In genomic region chr14:121346053-121346452, GRCm38 (mm10) we compare ENCODE assay signal across 9 mouse cellular contexts. TPM values are rescaled to one million over a fixed set of nuclear protein-coding genes. Genes with fewer than 3 reads are reported as not detected.
DNase-seq lines count a peak whose midpoint lies in the region; ATAC-seq and TF ChIP-seq lines count a peak whose summit lies in the region.
"Had no signal": no experiment of that assay in that cellular context is flagged by ENCODE, and none has a peak within 500 bp of the region (broad histone marks: within the 10 kb centered on the region; RNA-seq: fewer than 3 reads in every experiment).

No protein-coding gene starts in this region.

- 83% methylated on average over 4 of the region's 4 CpGs for WGBS in forebrain, embryonic 11.5 days
- 82% methylated on average over 4 of the region's 4 CpGs for WGBS in forebrain, embryonic 16.5 days
- 82% methylated on average over 4 of the region's 4 CpGs for WGBS in midbrain, postnatal 0 days
- 89% methylated on average over 4 of the region's 4 CpGs for WGBS in midbrain, embryonic 15.5 days

- H3K36me3 ChIP-seq in forebrain, embryonic 11.5 days (ENCODE audit: control insufficient read depth, insufficient read depth, low read length), result no peaks in the 10 kb centered on the region
- no peaks in the 10 kb centered on the region for H3K36me3 ChIP-seq in forebrain, embryonic 16.5 days (ENCODE audit: control insufficient read depth, insufficient read depth)
- no peaks in the 10 kb centered on the region for H3K36me3 ChIP-seq in midbrain, postnatal 0 days (ENCODE audit: insufficient read depth, low read length)
- H3K36me3 ChIP-seq in midbrain, embryonic 15.5 days (replicated peaks), result no peaks in the 10 kb centered on the region
- no peaks in the 10 kb centered on the region for H3K36me3 ChIP-seq in splenic B cell, adult 2 months (ENCODE audit: control insufficient read depth, insufficient read depth, low read length, poor library complexity, severe bottlenecking)
- H3K36me3 ChIP-seq: embryonic facial prominence, embryonic 13.5 days had no signal

- ATAC-seq in forebrain, embryonic 11.5 days (replicated peaks; ENCODE audit: low FRiP score), result 0 out of 2 replicates have a peak, but pooled peaks have one; percentile 33
- ATAC-seq in forebrain, embryonic 16.5 days, result no peak
- no peak for ATAC-seq in midbrain, postnatal 0 days (ENCODE audit: low FRiP score)
- no peak for ATAC-seq in midbrain, embryonic 15.5 days (replicated peaks)

- no peak for DNase-seq in forebrain, embryonic 11.5 days (ENCODE audit: low spot score)
- no peak for DNase-seq in midbrain, postnatal 0 days (ENCODE audit: low spot score)
- peak; percentile 64 for DNase-seq in induced T-regulatory cell, adult 2 months (ENCODE audit: low read depth)
- peak; percentile 48 for DNase-seq in splenic B cell, adult 2 months (ENCODE audit: low read depth, low spot score)
- no peak for DNase-seq in urinary bladder, adult 18-20 months (ENCODE audit: low spot score in 2 of 2)
- no peak for DNase-seq in adrenal gland, postnatal 10 days

- H3K4me3 ChIP-seq in forebrain, embryonic 11.5 days (ENCODE audit: low read depth, low read length), result no peak overlapping the region
- no peak overlapping the region for H3K4me3 ChIP-seq in forebrain, embryonic 16.5 days (replicated peaks; ENCODE audit: low read length)
- H3K4me3 ChIP-seq in midbrain, postnatal 0 days (ENCODE audit: low read depth, low read length), result no peak overlapping the region
- no peak overlapping the region for H3K4me3 ChIP-seq in midbrain, embryonic 15.5 days
- H3K4me3 ChIP-seq: embryonic facial prominence, embryonic 13.5 days had no signal

- H3K9me3 ChIP-seq in forebrain, embryonic 11.5 days (ENCODE audit: control insufficient read depth, low read length), result no peaks in the 10 kb centered on the region
- H3K9me3 ChIP-seq in forebrain, embryonic 16.5 days (ENCODE audit: control insufficient read depth, low read length), result no peaks in the 10 kb centered on the region
- H3K9me3 ChIP-seq in midbrain, postnatal 0 days (ENCODE audit: low read length), result no peaks in the 10 kb centered on the region
- no peaks in the 10 kb centered on the region for H3K9me3 ChIP-seq in midbrain, embryonic 15.5 days
- H3K9me3 ChIP-seq: embryonic facial prominence, embryonic 13.5 days had no signal

- H3K4me1 ChIP-seq in forebrain, embryonic 11.5 days (replicated peaks; ENCODE audit: control insufficient read depth, insufficient read depth, low read length), result no peaks in the 10 kb centered on the region
- H3K4me1 ChIP-seq in forebrain, embryonic 16.5 days (replicated peaks; ENCODE audit: control insufficient read depth, insufficient read depth, low read length), result peaks cover 12% of the 10 kb centered on the region
- H3K4me1 ChIP-seq in midbrain, postnatal 0 days (ENCODE audit: insufficient read depth, low read length), result peaks cover 4% of the 10 kb centered on the region; the same call in 1 of the 2 replicates
- peaks cover 16% of the 10 kb centered on the region for H3K4me1 ChIP-seq in midbrain, embryonic 15.5 days

- H3K4me2 ChIP-seq in forebrain, embryonic 11.5 days (ENCODE audit: low read depth, low read length, severe bottlenecking), result no peak overlapping the region
- H3K4me2 ChIP-seq in forebrain, embryonic 16.5 days (ENCODE audit: low read length), result no peak overlapping the region
- H3K4me2 ChIP-seq in midbrain, postnatal 0 days (ENCODE audit: low read depth, low read length, poor library complexity, severe bottlenecking), result no peak overlapping the region
- no peak overlapping the region for H3K4me2 ChIP-seq in midbrain, embryonic 15.5 days
- H3K4me2 ChIP-seq: embryonic facial prominence, embryonic 13.5 days had no signal

- H3K27me3 ChIP-seq in forebrain, embryonic 11.5 days (ENCODE audit: control insufficient read depth, insufficient read depth, low read length), result no peaks in the 10 kb centered on the region
- H3K27me3 ChIP-seq in forebrain, embryonic 16.5 days (replicated peaks; ENCODE audit: control insufficient read depth, insufficient read depth, low read length), result no peaks in the 10 kb centered on the region
- H3K27me3 ChIP-seq in midbrain, postnatal 0 days (ENCODE audit: insufficient read depth, low read length), result no peaks in the 10 kb centered on the region
- H3K27me3 ChIP-seq in midbrain, embryonic 15.5 days (replicated peaks), result no peaks in the 10 kb centered on the region
- H3K27me3 ChIP-seq in splenic B cell, adult 2 months (ENCODE audit: control insufficient read depth, insufficient read depth, low read length, poor library complexity, severe bottlenecking), result no peaks in the 10 kb centered on the region
- H3K27me3 ChIP-seq: embryonic facial prominence, embryonic 13.5 days had no signal

- H3K9ac ChIP-seq in forebrain, embryonic 11.5 days (ENCODE audit: low read length), result no peak overlapping the region
- H3K9ac ChIP-seq in forebrain, embryonic 16.5 days (replicated peaks; ENCODE audit: low read depth, low read length), result no peak overlapping the region
- no peak overlapping the region for H3K9ac ChIP-seq in midbrain, postnatal 0 days (replicated peaks; ENCODE audit: low read length, poor library complexity, severe bottlenecking)
- H3K9ac ChIP-seq in midbrain, embryonic 15.5 days, result no peak overlapping the region
- H3K9ac ChIP-seq: embryonic facial prominence, embryonic 13.5 days had no signal

- TF ChIP-seq CTCF in midbrain, postnatal 0 days (IDR thresholded peaks at IDR 0.05), result peak; percentile 62

- H3K27ac ChIP-seq in forebrain, embryonic 11.5 days (ENCODE audit: low read depth, low read length), result no peak overlapping the region
- H3K27ac ChIP-seq in forebrain, embryonic 16.5 days (ENCODE audit: low read length), result no peak overlapping the region
- H3K27ac ChIP-seq in midbrain, postnatal 0 days (ENCODE audit: low read depth, low read length), result no peak overlapping the region
- H3K27ac ChIP-seq in midbrain, embryonic 15.5 days, result no peak overlapping the region
- H3K27ac ChIP-seq: embryonic facial prominence, embryonic 13.5 days had no signal

RNA-seq across cellular contexts. Expression of gene Stk24, which starts 33.8 kb away (rescaled TPM):
- 50.0 and 51.1 TPM in 2 replicates for polyA plus RNA-seq in forebrain, embryonic 11.5 days (2014; fragmentation: Nextera tagmentation; extraction: Ambion mirVana)
- 20.5 and 23.4 TPM in 2 replicates for polyA plus RNA-seq in forebrain, embryonic 16.5 days (2015; fragmentation: Nextera tagmentation; extraction: Ambion mirVana)
- total RNA-seq in midbrain, postnatal 0 days (2014; rRNA removed), result 19.5 and 22.3 TPM in 2 replicates
- 9.8 and 12.8 TPM in 2 replicates for polyA plus RNA-seq in midbrain, postnatal 0 days (2015; fragmentation: Nextera tagmentation; extraction: Ambion mirVana)
- polyA plus RNA-seq in midbrain, embryonic 15.5 days (2015; fragmentation: Nextera tagmentation; extraction: Ambion mirVana), result 18.5 and 18.6 TPM in 2 replicates
- total RNA-seq in adrenal gland, postnatal 10 days (2021), result 10 to 100 TPM; 82.8 to 91.1 TPM

Comparison
In these comparisons a context has a peak if more than half of its experiments do, and no peak if none do; other contexts are left out.
1. DNase-seq: peak in induced T-regulatory cell, adult 2 months (single experiment) and splenic B cell, adult 2 months (single experiment); none in forebrain, embryonic 11.5 days (single experiment), midbrain, postnatal 0 days (single experiment), urinary bladder, adult 18-20 months (0 of 2) and adrenal gland, postnatal 10 days (single experiment).